Mouse (Mus musculus): ENCODE data around the gene Cacna1e. TPM values are rescaled to one million over a fixed set of nuclear protein-coding genes. Genes with fewer than 3 reads are reported as not detected.

Cacna1e gene
- polyA plus RNA-seq, 1 experiment from 2014 or later: 2.3 TPM

DNA sequence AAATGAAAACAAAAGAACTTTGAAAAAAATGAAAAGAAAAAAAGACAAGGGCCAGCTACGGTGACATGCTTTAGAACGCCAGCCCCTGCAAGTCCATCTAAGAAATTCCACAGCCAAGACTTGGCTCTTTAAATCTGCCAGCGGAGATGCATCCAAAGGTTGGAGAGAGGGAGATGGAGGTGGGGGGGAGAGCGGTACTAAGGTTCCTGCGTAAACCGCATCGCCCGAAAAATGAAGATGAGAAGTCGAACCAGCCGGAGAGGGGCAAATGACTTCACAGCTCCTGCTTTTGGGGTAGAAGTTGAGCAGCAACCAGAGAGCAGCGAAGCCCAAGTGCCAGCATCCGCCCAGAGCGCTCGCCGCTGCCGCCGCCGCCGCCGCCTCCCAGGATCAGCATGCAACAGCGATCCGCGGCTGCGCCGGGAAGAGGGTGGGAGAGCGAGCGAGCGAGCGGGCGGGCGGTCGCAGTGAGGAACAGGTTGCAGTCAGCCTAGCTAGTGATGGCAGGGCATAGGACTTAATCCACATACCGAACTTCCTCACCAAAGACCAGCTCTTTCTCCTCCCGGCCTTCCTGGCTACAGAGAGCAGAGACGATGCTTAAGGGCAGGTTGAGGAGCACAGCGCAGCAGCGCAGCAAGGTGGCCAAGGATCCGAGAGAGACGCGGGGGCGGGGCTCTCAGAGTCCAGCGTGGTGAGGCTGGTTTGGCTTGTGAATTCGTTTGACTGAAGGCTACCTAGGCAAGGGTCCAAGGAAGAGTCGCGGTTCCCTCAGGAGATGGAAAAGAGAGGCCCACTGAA is 157.7 kb downstream of the Cacna1e start:
- peak overlapping the region; percentile 24 for H3K4me3 ChIP-seq (ENCODE audit: low read depth, low read length)
- H3K9ac ChIP-seq (replicated peaks; ENCODE audit: low read depth, low read length): no peak overlapping the region
- peaks cover 38% of the 10 kb centered on the region for H3K27me3 ChIP-seq (ENCODE audit: control insufficient read depth, insufficient read depth, low read length)
- WGBS: under 1% methylated on average over 45 of the region's 45 CpGs
- no peak for ATAC-seq (ENCODE audit: insufficient number of reproducible peaks, insufficient read depth, low FRiP score, low read depth)
- no peak overlapping the region for H3K27ac ChIP-seq (ENCODE audit: low read length)
- no peaks in the 10 kb centered on the region; the same call in 1 of the 2 replicates for H3K4me1 ChIP-seq (ENCODE audit: control insufficient read depth, insufficient read depth, low read length)
- no peaks in the 10 kb centered on the region for H3K9me3 ChIP-seq (ENCODE audit: control insufficient read depth, low read depth, low read length)
- H3K36me3 ChIP-seq (ENCODE audit: control insufficient read depth, insufficient read depth, low read length): no peaks in the 10 kb centered on the region
- peak overlapping the region; percentile 49 for H3K4me2 ChIP-seq (replicated peaks; ENCODE audit: low read depth, low read length)

DNA sequence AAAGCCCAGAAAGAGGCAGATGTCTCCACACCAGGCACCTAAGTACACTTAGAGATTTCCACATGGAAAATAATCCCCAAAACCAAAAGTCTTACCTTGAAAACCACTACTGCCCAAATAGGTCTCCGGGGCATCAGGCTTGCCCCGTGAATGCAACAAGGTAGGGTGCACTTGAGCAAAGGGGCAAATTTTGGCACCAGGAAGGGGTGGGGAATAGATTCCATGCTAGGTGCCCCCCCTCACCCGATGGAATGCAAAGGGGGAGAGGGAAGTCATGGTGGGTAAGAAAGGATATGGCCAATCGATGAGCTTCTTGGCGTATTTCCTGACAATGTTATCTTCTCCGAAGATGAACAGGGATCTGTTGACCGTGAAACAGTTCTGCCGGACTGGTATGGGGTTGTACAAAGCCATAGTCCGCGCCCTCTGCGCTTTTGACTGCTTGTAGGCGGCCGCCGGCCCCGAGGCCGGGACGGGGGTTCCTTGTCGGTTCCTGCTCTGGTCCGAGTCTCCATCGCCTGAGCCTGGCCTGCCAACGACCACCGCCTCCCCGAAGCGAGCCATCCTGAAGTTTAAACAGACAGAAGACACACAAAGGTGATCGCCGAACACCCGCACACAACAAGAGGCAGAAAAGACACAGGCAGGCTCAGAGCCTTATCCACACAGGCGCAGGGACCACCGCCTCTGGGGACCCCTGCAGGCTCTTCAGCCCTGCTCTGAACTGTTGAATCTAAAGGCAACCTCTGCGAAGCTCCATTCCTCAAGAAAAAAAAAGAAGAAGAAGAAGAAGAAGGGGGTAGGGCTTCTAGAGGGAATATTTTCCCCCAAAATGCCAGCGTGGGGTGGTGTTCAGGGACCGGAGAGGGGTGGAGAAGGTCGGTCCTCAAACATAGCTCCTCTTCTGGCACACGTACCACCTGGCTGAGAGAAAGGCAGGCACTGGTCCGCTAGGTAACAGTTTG is 158.7 kb downstream of the Cacna1e start:
- ATAC-seq (ENCODE audit: insufficient number of reproducible peaks, insufficient read depth, low FRiP score, low read depth): no peak
- peak overlapping the region; percentile 24; the same call in 1 of the 2 replicates for H3K4me3 ChIP-seq (ENCODE audit: low read depth, low read length)
- WGBS: 25% methylated on average over 35 of the region's 35 CpGs
- peaks cover 38% of the 10 kb centered on the region for H3K27me3 ChIP-seq (ENCODE audit: control insufficient read depth, insufficient read depth, low read length)
- H3K27ac ChIP-seq (ENCODE audit: low read length): no peak overlapping the region
- no peaks in the 10 kb centered on the region; the same call in 1 of the 2 replicates for H3K4me1 ChIP-seq (ENCODE audit: control insufficient read depth, insufficient read depth, low read length)
- H3K9me3 ChIP-seq (ENCODE audit: control insufficient read depth, low read depth, low read length): no peaks in the 10 kb centered on the region
- no peak overlapping the region for H3K9ac ChIP-seq (replicated peaks; ENCODE audit: low read depth, low read length)
- peak overlapping the region; percentile 49 for H3K4me2 ChIP-seq (replicated peaks; ENCODE audit: low read depth, low read length)
- H3K36me3 ChIP-seq (ENCODE audit: control insufficient read depth, insufficient read depth, low read length): no peaks in the 10 kb centered on the region

DNA sequence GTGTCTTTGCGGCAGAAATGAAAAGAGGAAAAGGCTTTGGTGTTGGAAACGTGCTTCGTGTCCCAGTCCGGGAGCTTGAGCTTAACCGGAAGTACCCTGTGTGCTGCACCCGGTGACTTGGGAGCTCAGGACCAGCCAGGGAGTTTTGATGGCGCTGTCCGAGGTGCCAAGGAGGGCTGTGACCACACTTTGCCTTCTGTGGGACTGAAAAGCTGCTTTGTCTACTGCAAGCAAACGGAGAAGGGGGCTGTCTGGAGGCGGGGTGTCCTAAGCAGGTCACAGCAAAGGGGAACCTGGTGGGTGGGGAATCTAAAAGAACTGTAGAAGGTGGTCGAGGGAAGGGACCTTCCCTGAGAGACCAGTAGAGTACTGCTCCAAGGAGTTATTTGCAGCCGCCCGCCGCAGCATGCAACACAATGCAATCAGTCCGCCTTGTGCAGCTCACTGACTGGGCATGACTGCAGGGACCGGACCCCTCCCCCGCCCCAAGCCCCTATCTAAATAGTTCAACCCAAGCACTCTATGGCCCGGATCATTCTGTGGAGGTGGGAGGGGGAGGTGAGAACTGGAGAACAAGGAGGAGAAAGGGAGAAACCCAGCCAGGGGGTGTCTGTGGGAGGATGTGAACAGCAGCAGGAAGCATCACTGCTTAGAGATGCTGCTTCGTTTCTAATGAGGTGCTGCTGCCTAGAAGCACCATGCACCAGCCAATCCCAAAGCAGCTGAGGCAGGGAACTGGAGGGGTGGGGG is 160.6 kb downstream of the Cacna1e start:
- H3K4me2 ChIP-seq (replicated peaks; ENCODE audit: low read depth, low read length): peak overlapping the region; percentile 20; the same call in 1 of the 2 replicates
- no peak overlapping the region for H3K4me3 ChIP-seq (ENCODE audit: low read depth, low read length)

DNA sequence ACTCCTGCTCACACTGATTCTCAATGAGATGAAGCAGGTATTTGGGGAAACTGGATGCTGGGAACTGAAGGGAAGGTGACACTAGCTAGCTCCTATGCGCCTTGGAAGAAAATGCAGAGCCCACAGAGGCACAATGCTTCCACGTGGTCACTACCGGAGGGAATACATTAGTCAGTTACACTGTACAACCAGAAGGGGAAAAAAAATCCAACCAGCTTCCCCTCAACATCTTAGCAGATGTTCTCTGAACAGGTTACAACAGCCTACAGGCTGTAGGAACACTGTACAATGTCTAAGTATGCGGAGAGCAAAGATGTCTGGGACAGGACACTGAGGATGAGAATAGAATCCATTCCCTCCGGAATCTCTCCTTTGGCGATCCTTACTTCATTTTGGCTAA is 161.2 kb downstream of the Cacna1e start:
- Histone ChIP-seq H3K4me1 (ENCODE audit: control insufficient read depth, insufficient read depth, low read length) (no peaks in the 10 kb centered on the region; the same call in 1 of the 2 replicates), H3K4me3 (ENCODE audit: low read depth, low read length) (no peak overlapping the region), H3K36me3 (ENCODE audit: control insufficient read depth, insufficient read depth, low read length) (no peaks in the 10 kb centered on the region), H3K4me2 (replicated peaks; ENCODE audit: low read depth, low read length) (peak overlapping the region; percentile 20; the same call in 1 of the 2 replicates), H3K9me3 (ENCODE audit: control insufficient read depth, low read depth, low read length) (no peaks in the 10 kb centered on the region), H3K9ac (replicated peaks; ENCODE audit: low read depth, low read length) (no peak overlapping the region), H3K27ac (ENCODE audit: low read length) (no peak overlapping the region), H3K27me3 (ENCODE audit: control insufficient read depth, insufficient read depth, low read length) (peaks cover 38% of the 10 kb centered on the region)
- ATAC-seq (ENCODE audit: insufficient number of reproducible peaks, insufficient read depth, low FRiP score, low read depth): no peak
- WGBS: 42% methylated on average over 6 of the region's 6 CpGs

More for the DNA sequence above, 160.6 kb downstream of the Cacna1e start:
- Histone ChIP-seq H3K36me3 (ENCODE audit: control insufficient read depth, insufficient read depth, low read length) (no peaks in the 10 kb centered on the region), H3K9ac (replicated peaks; ENCODE audit: low read depth, low read length) (no peak overlapping the region), H3K9me3 (ENCODE audit: control insufficient read depth, low read depth, low read length) (no peaks in the 10 kb centered on the region), H3K27me3 (ENCODE audit: control insufficient read depth, insufficient read depth, low read length) (peaks cover 38% of the 10 kb centered on the region), H3K27ac (ENCODE audit: low read length) (no peak overlapping the region), H3K4me1 (ENCODE audit: control insufficient read depth, insufficient read depth, low read length) (no peaks in the 10 kb centered on the region; the same call in 1 of the 2 replicates)
- no peak for ATAC-seq (ENCODE audit: insufficient number of reproducible peaks, insufficient read depth, low FRiP score, low read depth)
- whole genome bisulfite sequencing: 5% methylated on average over 19 of the region's 19 CpGs

DNA sequence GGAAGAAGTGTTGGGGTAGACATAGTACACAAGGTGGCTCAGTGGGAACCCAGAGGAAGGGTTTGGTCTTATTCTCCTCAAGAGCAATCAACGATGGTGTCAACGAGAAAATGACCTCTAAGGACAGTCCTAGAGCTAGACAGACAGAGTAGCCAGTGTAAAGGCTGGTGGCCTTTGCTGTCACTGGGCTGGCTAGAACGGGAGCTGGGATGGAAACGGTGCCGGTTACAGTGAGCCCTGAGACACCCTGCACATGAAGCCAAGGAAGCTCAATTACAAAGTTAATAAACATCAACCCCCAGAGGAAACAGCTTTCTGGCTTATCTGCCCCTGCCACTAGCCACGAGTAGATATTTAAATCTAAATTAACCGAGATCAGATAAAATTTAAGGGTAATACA is 168.7 kb downstream of the Cacna1e start:
- 76% methylated on average over 7 of the region's 7 CpGs for WGBS
- no peak for ATAC-seq (ENCODE audit: insufficient number of reproducible peaks, insufficient read depth, low FRiP score, low read depth)

DNA sequence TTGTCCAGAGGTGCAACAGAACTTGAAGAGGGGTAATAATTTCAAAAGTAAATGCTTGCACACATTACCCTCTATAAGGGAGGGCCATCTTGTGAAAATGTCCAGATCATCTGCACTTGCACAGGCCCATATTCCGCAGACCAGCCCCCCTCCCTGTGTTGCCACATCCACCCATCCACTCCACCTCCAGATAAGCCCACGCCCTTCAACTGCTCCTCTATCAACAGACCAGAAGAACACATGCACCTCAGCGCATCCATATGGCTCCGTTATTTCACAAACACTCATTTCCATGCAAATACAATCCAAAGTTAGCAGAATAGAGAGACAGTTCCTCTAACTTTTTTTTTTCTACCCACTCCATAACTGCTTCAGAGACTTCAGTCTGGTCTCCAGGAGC is 171.6 kb downstream of the Cacna1e start:
- Histone ChIP-seq H3K27ac (ENCODE audit: low read length) (no peak overlapping the region), H3K4me3 (ENCODE audit: low read depth, low read length) (no peak overlapping the region), H3K36me3 (ENCODE audit: control insufficient read depth, insufficient read depth, low read length) (no peaks in the 10 kb centered on the region), H3K9ac (replicated peaks; ENCODE audit: low read depth, low read length) (no peak overlapping the region), H3K27me3 (ENCODE audit: control insufficient read depth, insufficient read depth, low read length) (no peaks in the 10 kb centered on the region), H3K4me2 (replicated peaks; ENCODE audit: low read depth, low read length) (no peak overlapping the region), H3K9me3 (ENCODE audit: control insufficient read depth, low read depth, low read length) (no peaks in the 10 kb centered on the region), H3K4me1 (ENCODE audit: control insufficient read depth, insufficient read depth, low read length) (no peaks in the 10 kb centered on the region)
- 93% methylated on average over 4 of the region's 4 CpGs for WGBS
- no peak for ATAC-seq (ENCODE audit: insufficient number of reproducible peaks, insufficient read depth, low FRiP score, low read depth)

More for the DNA sequence above, 168.7 kb downstream of the Cacna1e start:
- no peak overlapping the region for H3K9ac ChIP-seq (replicated peaks; ENCODE audit: low read depth, low read length)
- H3K36me3 ChIP-seq (ENCODE audit: control insufficient read depth, insufficient read depth, low read length): no peaks in the 10 kb centered on the region
- H3K4me1 ChIP-seq (ENCODE audit: control insufficient read depth, insufficient read depth, low read length): no peaks in the 10 kb centered on the region
- H3K4me2 ChIP-seq (replicated peaks; ENCODE audit: low read depth, low read length): no peak overlapping the region
- no peaks in the 10 kb centered on the region for H3K9me3 ChIP-seq (ENCODE audit: control insufficient read depth, low read depth, low read length)
- H3K4me3 ChIP-seq (ENCODE audit: low read depth, low read length): no peak overlapping the region
- no peaks in the 10 kb centered on the region for H3K27me3 ChIP-seq (ENCODE audit: control insufficient read depth, insufficient read depth, low read length)
- H3K27ac ChIP-seq (ENCODE audit: low read length): no peak overlapping the region

DNA sequence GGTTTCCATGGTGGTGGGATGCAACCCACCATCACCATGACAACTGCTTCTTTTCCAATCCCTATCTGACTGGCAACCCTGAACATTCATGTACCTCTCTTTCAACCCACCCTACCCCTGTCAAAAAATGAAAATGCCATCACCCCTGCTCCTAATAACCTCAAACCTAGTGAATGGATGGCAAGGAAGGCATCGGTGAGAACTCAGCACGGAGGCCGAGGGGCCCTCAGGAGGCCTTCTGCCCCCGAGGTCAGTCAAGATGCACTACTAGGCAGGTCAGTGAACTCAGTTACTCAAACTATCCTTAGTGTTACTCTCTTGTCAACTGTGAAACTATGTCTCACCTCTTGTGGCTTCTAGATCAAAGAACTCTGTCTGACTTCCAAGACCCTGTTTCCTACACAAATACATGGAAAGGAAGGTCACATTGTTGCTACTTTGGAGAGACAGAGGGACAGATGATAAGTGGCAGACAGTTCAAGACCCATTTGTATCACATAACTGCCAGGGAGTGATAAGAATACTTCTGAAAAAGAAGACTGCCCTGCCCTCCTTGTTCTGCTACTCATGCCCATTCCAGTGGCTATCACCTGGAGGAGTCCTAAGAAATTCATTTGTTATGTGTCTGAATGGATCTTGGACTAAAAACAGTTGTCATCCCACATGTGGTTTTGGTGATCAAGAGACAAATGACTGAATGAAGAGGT is 176.6 kb downstream of the Cacna1e start:
- ATAC-seq (ENCODE audit: insufficient number of reproducible peaks, insufficient read depth, low FRiP score, low read depth): no peak
- no peaks in the 10 kb centered on the region for H3K27me3 ChIP-seq (ENCODE audit: control insufficient read depth, insufficient read depth, low read length)
- no peak overlapping the region for H3K4me3 ChIP-seq (ENCODE audit: low read depth, low read length)
- H3K27ac ChIP-seq (ENCODE audit: low read length): no peak overlapping the region
- H3K4me1 ChIP-seq (ENCODE audit: control insufficient read depth, insufficient read depth, low read length): peaks cover 3% of the 10 kb centered on the region; the same call in 1 of the 2 replicates
- no peaks in the 10 kb centered on the region for H3K9me3 ChIP-seq (ENCODE audit: control insufficient read depth, low read depth, low read length)
- H3K36me3 ChIP-seq (ENCODE audit: control insufficient read depth, insufficient read depth, low read length): no peaks in the 10 kb centered on the region
- 84% methylated on average over 4 of the region's 4 CpGs for WGBS
- H3K9ac ChIP-seq (replicated peaks; ENCODE audit: low read depth, low read length): no peak overlapping the region
- no peak overlapping the region for H3K4me2 ChIP-seq (replicated peaks; ENCODE audit: low read depth, low read length)
